Comparison of ENCODE assay signal across 8 mouse cellular contexts in the genomic region with DNA sequence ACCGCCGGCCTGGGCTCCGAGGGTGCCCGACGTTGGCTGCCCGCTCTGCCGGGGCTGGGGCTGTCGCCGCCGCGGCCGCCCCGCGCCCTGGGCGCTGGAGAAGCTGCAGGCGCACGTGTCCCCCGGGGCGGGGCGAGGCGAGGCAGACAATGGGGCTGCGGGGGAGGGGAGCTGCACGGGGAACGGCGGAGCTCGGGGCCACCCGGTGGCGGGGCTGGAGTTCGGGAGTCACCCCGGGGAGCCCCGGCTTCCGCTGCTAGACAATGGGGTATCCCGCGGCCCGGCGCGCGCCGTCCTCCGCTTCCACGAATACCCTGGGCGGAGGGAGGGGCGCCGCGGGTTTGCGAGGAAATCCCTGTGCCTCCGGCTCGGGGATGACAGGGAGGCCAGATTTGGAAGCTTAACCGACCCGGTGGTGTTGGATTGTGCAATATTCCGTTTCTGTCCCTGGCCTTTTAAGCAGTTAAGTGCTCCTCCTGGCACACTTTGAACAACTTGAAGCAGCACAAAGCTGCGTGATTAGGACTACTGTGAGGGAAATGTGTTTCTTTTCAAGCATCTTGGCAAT. TPM values are rescaled to one million over a fixed set of nuclear protein-coding genes. Genes with fewer than 3 reads are reported as not detected.
DNase-seq lines count a peak whose midpoint lies in the region; ATAC-seq and TF ChIP-seq lines count a peak whose summit lies in the region.

No protein-coding gene starts in this region.

- no peaks in the 10 kb centered on the region for H3K27me3 ChIP-seq in intestine, embryonic 14.5 days (replicated peaks; ENCODE audit: control insufficient read depth, insufficient read depth, low read length)
- H3K27me3 ChIP-seq in liver, embryonic 14.5 days (ENCODE audit: control insufficient read depth, insufficient read depth, low read length) = no peaks in the 10 kb centered on the region; the same call in 1 of the 2 replicates
- H3K27me3 ChIP-seq in neural tube, embryonic 14.5 days (ENCODE audit: control insufficient read depth, insufficient read depth, low read length) = no peaks in the 10 kb centered on the region

- TF ChIP-seq EP300 in liver, embryonic 14.5 days (IDR thresholded peaks at IDR 0.05; ENCODE audit: low read depth) = no peak

- H3K27ac ChIP-seq in intestine, embryonic 14.5 days (ENCODE audit: low read depth) = peak overlapping the region; percentile 97
- H3K27ac ChIP-seq in liver, embryonic 14.5 days = no peak overlapping the region
- peak overlapping the region; percentile 100 for H3K27ac ChIP-seq in neural tube, embryonic 14.5 days (ENCODE audit: low read depth, low read length)

- no peak for ATAC-seq in intestine, embryonic 14.5 days (replicated peaks; ENCODE audit: low FRiP score, low TSS enrichment, low read depth)
- no peak for ATAC-seq in liver, embryonic 14.5 days (ENCODE audit: insufficient read depth)
- no peak for ATAC-seq in neural tube, embryonic 14.5 days (ENCODE audit: low read depth)

- no peak for TF ChIP-seq CTCF in liver, embryonic 14.5 days (IDR thresholded peaks at IDR 0.05; ENCODE audit: low read depth)

- DNase-seq in A20 (ENCODE audit: low read depth, low spot score) (peak; percentile 82), WW6 (ENCODE audit: low read depth, low spot score) (peak; percentile 26)
- peak; percentile 58 to 88 for DNase-seq in cerebellum, postnatal 4 days (ENCODE audit: low spot score in 2 of 2)
- DNase-seq in gastrocnemius, postnatal 4 days (ENCODE audit: low spot score in 2 of 2) = peak; percentile 83 to 90
- DNase-seq in intestine, embryonic 14.5 days (ENCODE audit: low spot score) = peak; percentile 95
- peak in 1 of 3 experiments; percentile 16 for DNase-seq in liver, embryonic 14.5 days (ENCODE audit: low read depth in 3 of 3, low spot score in 3 of 3)
- peak; percentile 92 for DNase-seq in thymus, postnatal 4 days

- H3K9ac ChIP-seq in intestine, embryonic 14.5 days (ENCODE audit: low read length) = peak overlapping the region; percentile 80
- H3K9ac ChIP-seq in liver, embryonic 14.5 days (replicated peaks) = peak overlapping the region; percentile 73
- H3K9ac ChIP-seq in neural tube, embryonic 14.5 days (replicated peaks; ENCODE audit: low read depth, low read length) = peak overlapping the region; percentile 94

- no peaks in the 10 kb centered on the region for H3K9me3 ChIP-seq in intestine, embryonic 14.5 days (ENCODE audit: control insufficient read depth, low read length)
- no peaks in the 10 kb centered on the region for H3K9me3 ChIP-seq in liver, embryonic 14.5 days (ENCODE audit: control insufficient read depth, low read length)
- H3K9me3 ChIP-seq in neural tube, embryonic 14.5 days (ENCODE audit: control insufficient read depth, low read length) = no peaks in the 10 kb centered on the region

- peak overlapping the region; percentile 51 for H3K4me2 ChIP-seq in intestine, embryonic 14.5 days (ENCODE audit: low read length)
- H3K4me2 ChIP-seq in liver, embryonic 14.5 days (ENCODE audit: low read depth) = peak overlapping the region; percentile 97
- peak overlapping the region; percentile 56 for H3K4me2 ChIP-seq in neural tube, embryonic 14.5 days (ENCODE audit: low read depth, low read length)

- peaks cover 18% of the 10 kb centered on the region for H3K36me3 ChIP-seq in intestine, embryonic 14.5 days (ENCODE audit: control insufficient read depth, insufficient read depth, low read length)
- H3K36me3 ChIP-seq in liver, embryonic 14.5 days (replicated peaks; ENCODE audit: control insufficient read depth, insufficient read depth, low read depth) = peaks cover 16% of the 10 kb centered on the region
- no peaks in the 10 kb centered on the region; the same call in 1 of the 2 replicates for H3K36me3 ChIP-seq in neural tube, embryonic 14.5 days (ENCODE audit: control insufficient read depth, insufficient read depth, low read length)

- peak overlapping the region; percentile 96 for H3K4me3 ChIP-seq in intestine, embryonic 14.5 days (ENCODE audit: low read depth, low read length)
- H3K4me3 ChIP-seq in liver, embryonic 14.5 days (ENCODE audit: insufficient read depth in 1 of 2, low read depth in 2 of 2, low read length in 2 of 2) = peak overlapping the region; percentile 87 to 94
- H3K4me3 ChIP-seq in neural tube, embryonic 14.5 days (ENCODE audit: low read depth, low read length) = peak overlapping the region; percentile 97

- under 1% methylated on average over 37 of the region's 52 CpGs for WGBS in intestine, embryonic 14.5 days
- WGBS in liver, embryonic 14.5 days (ENCODE audit: insufficient replicate concordance) = under 1% methylated on average over 39 of the region's 52 CpGs
- WGBS in neural tube, embryonic 14.5 days = under 1% methylated on average over 41 of the region's 52 CpGs

- peaks cover 15% of the 10 kb centered on the region; the same call in 1 of the 2 replicates for H3K4me1 ChIP-seq in intestine, embryonic 14.5 days (replicated peaks; ENCODE audit: control insufficient read depth, insufficient read depth, low read length)
- peaks cover 7 to 9% of the 10 kb centered on the region in 2 experiments for H3K4me1 ChIP-seq in liver, embryonic 14.5 days (replicated peaks; ENCODE audit: control insufficient read depth in 2 of 2, insufficient read depth in 2 of 2, low read length in 1 of 2)
- peaks cover 13% of the 10 kb centered on the region for H3K4me1 ChIP-seq in neural tube, embryonic 14.5 days (ENCODE audit: control insufficient read depth, insufficient read depth, low read length)

RNA-seq across cellular contexts. Expression of a gene that starts 0.5 kb away (rescaled TPM):
- total RNA-seq in gastrocnemius, postnatal 4 days (2021) = 100 to 1,000 TPM in 1 of 2 experiments, 10 to 100 TPM in 1; 91.0 to 105 TPM
- 104 and 106 TPM in 2 replicates for polyA plus RNA-seq in intestine, embryonic 14.5 days (2014; fragmentation: Nextera tagmentation; extraction: Ambion mirVana)
- 10.7 and 24.3 TPM in 2 replicates for polyA plus RNA-seq in liver, embryonic 14.5 days (2012; rRNA removed)
- polyA plus RNA-seq in liver, embryonic 14.5 days (2014; fragmentation: Nextera tagmentation; extraction: Ambion mirVana) = 47.0 and 53.4 TPM in 2 replicates
- polyA plus RNA-seq in neural tube, embryonic 14.5 days (2014; fragmentation: Nextera tagmentation; extraction: Ambion mirVana) = 86.6 and 87.8 TPM in 2 replicates

RNA-seq across cellular contexts. Expression of a gene that starts 26.5 kb away (rescaled TPM):
- total RNA-seq in gastrocnemius, postnatal 4 days (2021) = 1 to 10 TPM; 1.2 to 1.7 TPM
- polyA plus RNA-seq in intestine, embryonic 14.5 days (2014; fragmentation: Nextera tagmentation; extraction: Ambion mirVana) = 0.24 and 0.52 TPM in 2 replicates
- polyA plus RNA-seq in liver, embryonic 14.5 days (2012; rRNA removed) = 0.06 and 0.57 TPM in 2 replicates
- polyA plus RNA-seq in liver, embryonic 14.5 days (2014; fragmentation: Nextera tagmentation; extraction: Ambion mirVana) = 0.20 TPM in 1 of 2 replicates, not detected in the other
- polyA plus RNA-seq in neural tube, embryonic 14.5 days (2014; fragmentation: Nextera tagmentation; extraction: Ambion mirVana) = 0.46 and 0.57 TPM in 2 replicates

RNA-seq across cellular contexts. Expression of a gene that starts 44.2 kb away (rescaled TPM):
- total RNA-seq in gastrocnemius, postnatal 4 days (2021) = 10 to 100 TPM; 24.7 to 25.6 TPM
- 29.7 and 35.1 TPM in 2 replicates for polyA plus RNA-seq in intestine, embryonic 14.5 days (2014; fragmentation: Nextera tagmentation; extraction: Ambion mirVana)
- polyA plus RNA-seq in liver, embryonic 14.5 days (2012; rRNA removed) = 4.8 and 8.6 TPM in 2 replicates
- 9.9 and 10.1 TPM in 2 replicates for polyA plus RNA-seq in liver, embryonic 14.5 days (2014; fragmentation: Nextera tagmentation; extraction: Ambion mirVana)
- polyA plus RNA-seq in neural tube, embryonic 14.5 days (2014; fragmentation: Nextera tagmentation; extraction: Ambion mirVana) = 31.6 and 34.9 TPM in 2 replicates
